Mouse (Mus musculus): ENCODE measurements around the gene Prr14l.

DNA sequence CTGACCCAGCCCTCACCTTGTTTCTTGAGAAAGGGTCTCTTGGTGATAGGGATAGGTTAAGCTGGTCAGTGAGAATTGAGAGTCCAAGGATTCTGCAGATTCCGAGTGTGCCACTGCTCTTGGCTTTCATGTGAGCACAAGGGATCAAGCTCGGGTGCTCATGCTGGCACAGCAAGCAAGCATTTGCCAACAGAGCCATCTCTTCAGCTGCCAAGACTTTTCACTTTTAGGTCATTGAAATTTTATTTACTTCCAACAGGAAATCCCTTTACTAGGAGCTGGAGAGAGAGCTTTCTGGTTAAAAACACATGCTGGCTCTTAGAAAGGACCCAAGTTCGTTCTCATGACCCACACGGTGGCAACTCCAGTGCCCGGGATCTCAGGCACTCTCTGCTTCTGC lies 17.1 kb downstream of the Prr14l start:
- TF ChIP-seq POLR2A (IDR thresholded peaks at IDR 0.05; ENCODE audit: insufficient read depth, low read depth, low read length) (no peak), CTCF (IDR thresholded peaks at IDR 0.05; ENCODE audit: insufficient read depth, low read depth, low read length) (no peak)
